Mouse (Mus musculus) hematopoietic stem cell, adult 5-6 weeks (primary cell): ENCODE data around the gene Pnp. TPM values are rescaled to one million over a fixed set of nuclear protein-coding genes. Genes with fewer than 3 reads are reported as not detected.
"Not testable (repeated sequence)": the region's sequence is repeated elsewhere in the genome, so short reads cannot be mapped to it uniquely, and the experiment has no call there.

ENCODE experiments used
- ATAC-seq, 2 experiments: fragments of 125-278 bp in 1 of 2; replicated peaks in 1 of 2; 2 replicates each; pipeline ENCODE4 v1.8.0; 2016 to 2017; ENCODE audit warnings: inconsistent platforms in 2 of 2, mild to moderate bottlenecking in 2 of 2, moderate number of reproducible peaks in 2 of 2, low read depth in 1 of 2, moderate TSS enrichment in 1 of 2; ENCODE audit not compliant: low FRiP score in 2 of 2, poor library complexity in 2 of 2, severe bottlenecking in 2 of 2, insufficient read depth in 1 of 2, low TSS enrichment in 1 of 2
- total RNA-seq: library from RNA; stranded (forward); fragments of 172-1452, 232-1000 nt; gene quantifications from 2 replicates; pipeline ENCODE4 v1.2.3, GENCODE M21; 2017

The Pnp gene
- 101 and 172 TPM in 2 replicates for total RNA-seq

GRCm38 (mm10) chr14:50930754-50931492 is at the start of gene Pnp, which contains the start of gene Pip4p1:
Gene Pnp (plus strand): TSS chr14:50931082.
Gene Pip4p1 (minus strand): TSS chr14:50930856.
- ATAC-seq = peak; percentile 97 to 98

- ATAC-seq = no peak
These were observed 39.3 kb upstream of the Pnp start for GRCm38 (mm10) chr14:50891621-50892020.

GRCm38 (mm10) chr14:50892091-50892490 is 38.8 kb upstream of the Pnp start:
- no peak for ATAC-seq

GRCm38 (mm10) chr14:50892541-50893459 is 38.1 kb upstream of the Pnp start:
- ATAC-seq = peak; percentile 49 to 57; a peak in 3 of 4 replicates

GRCm38 (mm10) chr14:50895407-50895806 is 35.5 kb upstream of the Pnp start:
- no peak for ATAC-seq

- no peak for ATAC-seq
These were observed 34.7 kb upstream of the Pnp start for GRCm38 (mm10) chr14:50895985-50896746.

- no peak; a peak in 1 of 4 replicates for ATAC-seq
These were observed 34.0 kb upstream of the Pnp start for GRCm38 (mm10) chr14:50896747-50897373.

- ATAC-seq = 0 out of 4 replicates have a peak, but pooled peaks of 1 of the 2 experiments have one; percentile 33
These were observed 33.5 kb upstream of the Pnp start, which contains the start of gene Klhl33 for GRCm38 (mm10) chr14:50897374-50897765. Gene Klhl33 (minus strand): TSS chr14:50897507.

- ATAC-seq = peak; percentile 53 to 70
These were observed 32.9 kb upstream of the Pnp start for GRCm38 (mm10) chr14:50897992-50898391.

GRCm38 (mm10) chr14:50903973-50904827 is 26.7 kb upstream of the Pnp start:
- peak; percentile 90 to 92 for ATAC-seq

GRCm38 (mm10) chr14:50904828-50905129 is 26.1 kb upstream of the Pnp start:
- ATAC-seq = no peak

GRCm38 (mm10) chr14:50905327-50905726 is 25.6 kb upstream of the Pnp start:
- peak; percentile 49 to 62; a peak in 3 of 4 replicates for ATAC-seq

GRCm38 (mm10) chr14:50908126-50908525 is 22.8 kb upstream of the Pnp start:
- ATAC-seq = no peak

- no peak for ATAC-seq
These were observed 19.5 kb upstream of the Pnp start for GRCm38 (mm10) chr14:50911356-50911755.

- ATAC-seq = not testable (repeated sequence)
These were observed 7.4 kb upstream of the Pnp start for GRCm38 (mm10) chr14:50923437-50923836.

- ATAC-seq = peak; percentile 91 to 93
These were observed 6.4 kb upstream of the Pnp start, which contains the start of the genes Osgep and Apex1 for GRCm38 (mm10) chr14:50924281-50925064. Gene Osgep (minus strand): TSS chr14:50924893. Gene Apex1 (plus strand): TSS chr14:50924968.
